Mouse (Mus musculus) lung, postnatal 0 days (tissue): ENCODE data around the gene Msi2.

Experiments used
- CTCF ChIP-seq: IDR thresholded peaks from 2 replicates; pipeline ENCODE4 v1.5.1; 2016; ENCODE audit warnings: antibody characterized with exemption, mild to moderate bottlenecking
- EP300 ChIP-seq: IDR thresholded peaks from 2 replicates; pipeline ENCODE4 v1.6.1; 2016; ENCODE audit warnings: antibody characterized with exemption, mild to moderate bottlenecking, control low read depth

DNA sequence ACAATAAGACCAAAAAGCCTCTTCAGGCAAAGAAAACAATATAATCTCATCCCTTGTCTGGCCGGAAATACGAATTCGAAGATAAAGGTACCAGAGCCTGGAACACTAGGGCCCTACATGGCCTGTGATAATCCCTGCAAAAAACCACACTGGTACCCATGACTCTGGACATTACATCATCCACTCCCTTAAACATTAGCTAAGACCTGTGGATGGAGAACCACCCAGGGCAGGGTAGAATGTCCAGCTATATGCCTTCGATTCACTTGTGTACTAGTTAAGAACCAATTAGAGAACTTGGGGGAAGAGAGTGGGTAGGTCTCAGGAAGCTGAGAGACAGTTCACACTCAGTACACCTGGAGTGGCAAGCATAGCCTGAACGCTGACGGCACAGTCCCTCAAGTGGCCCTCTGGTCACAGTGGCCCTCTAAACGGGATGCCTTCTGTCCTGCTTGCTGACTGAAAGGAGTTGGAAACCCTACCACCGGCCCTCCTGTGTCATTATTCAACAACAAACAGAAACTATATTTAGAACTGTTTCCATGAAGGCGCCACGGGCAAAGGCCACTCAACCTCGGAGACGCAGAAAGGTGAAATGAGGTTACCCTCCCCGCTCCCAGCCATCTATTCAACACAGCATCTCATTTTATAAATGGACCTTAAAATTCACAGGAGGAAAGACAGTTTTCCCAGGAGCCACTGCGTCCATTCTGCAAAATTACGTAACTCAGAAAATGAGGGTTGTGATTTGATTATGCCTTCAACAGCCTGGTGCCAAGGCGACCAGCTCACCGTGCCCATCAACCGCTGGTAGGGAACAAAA lies 63.7 kb downstream of the Msi2 start:
- TF ChIP-seq EP300 (no peak), CTCF (no peak)
